Mouse (Mus musculus) brain, embryonic 14.5 days (tissue): Measurements from ENCODE around the gene Amz2.

ENCODE experiments used
- CTCF ChIP-seq: fragments of 200-500 bp; IDR thresholded peaks from 2 replicates; pipeline ENCODE4 v1.5.1; 2012; ENCODE audit warnings: inconsistent platforms, mild to moderate bottlenecking, moderate library complexity, borderline replicate concordance; ENCODE audit not compliant: insufficient read depth, insufficient read length; ENCODE audit errors: extremely low read depth
- POLR2A ChIP-seq: fragments of 200-500 bp; IDR thresholded peaks from 2 replicates; pipeline ENCODE4 v1.6.1; 2012; ENCODE audit warnings: mild to moderate bottlenecking, inconsistent platforms, borderline replicate concordance; ENCODE audit not compliant: poor library complexity, insufficient read depth, insufficient read length, severe bottlenecking; ENCODE audit errors: extremely low read depth

DNA sequence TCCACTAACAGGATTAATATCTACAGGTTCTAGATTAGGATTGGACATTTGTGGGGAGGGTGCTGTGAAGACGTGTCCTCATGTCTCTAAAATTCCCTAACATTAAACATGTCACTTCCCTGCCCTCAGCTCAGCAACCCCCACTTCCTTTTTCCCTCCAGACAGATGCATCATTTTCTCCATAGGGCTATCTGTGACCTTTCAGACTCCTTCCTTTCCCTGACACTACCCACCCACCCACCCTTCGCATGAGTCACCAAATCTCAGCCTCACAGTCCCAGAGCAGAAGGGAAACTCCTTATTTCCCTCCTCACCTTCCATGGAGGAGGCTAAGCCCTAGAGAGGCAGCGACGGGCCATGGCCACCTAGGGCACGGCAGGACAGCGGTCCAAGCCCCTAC lies 12.1 kb upstream of the Amz2 start, which contains the start of gene 9930022D16Rik:
- TF ChIP-seq CTCF (no peak), POLR2A (no peak)
